Mouse (Mus musculus): ENCODE results near the gene Ccl20. TPM values are rescaled to one million over a fixed set of nuclear protein-coding genes. Genes with fewer than 3 reads are reported as not detected.

Gene Ccl20
- polyA plus RNA-seq, 1 experiment from 2014 or later = not detected

DNA sequence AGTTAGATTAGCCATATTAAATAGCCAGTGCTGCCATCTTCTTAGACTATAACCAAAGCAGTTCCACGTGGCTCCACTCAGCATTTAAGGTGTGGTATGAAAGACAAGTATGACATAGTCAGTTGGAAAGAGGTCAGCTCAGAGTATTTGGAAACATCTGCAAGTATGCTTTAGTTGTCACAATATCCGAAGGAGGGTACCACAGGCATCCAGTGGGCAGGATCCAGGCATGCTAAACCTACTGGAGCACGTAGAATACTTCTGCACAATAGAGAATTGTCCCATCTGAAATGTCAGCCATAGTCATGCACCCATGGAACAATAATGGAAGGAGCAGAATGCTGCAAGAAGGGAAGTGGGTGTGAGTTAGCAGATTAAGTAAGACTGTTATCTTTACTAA lies 3.7 kb downstream of the Ccl20 start:
- H3K4me1 ChIP-seq (ENCODE audit: control insufficient read depth, insufficient read depth, low read length) = no peaks in the 10 kb centered on the region
- 81% methylated on average over 3 of the region's 3 CpGs for WGBS
- H3K4me2 ChIP-seq (ENCODE audit: low read length) = no peak overlapping the region
- H3K9ac ChIP-seq (ENCODE audit: low read depth, low read length) = no peak overlapping the region
- H3K27ac ChIP-seq (ENCODE audit: low read length) = no peak overlapping the region
- no peak for ATAC-seq
- no peaks in the 10 kb centered on the region for H3K36me3 ChIP-seq (ENCODE audit: control insufficient read depth, insufficient read depth, low read length)
- H3K4me3 ChIP-seq (ENCODE audit: low read depth, low read length) = no peak overlapping the region
- H3K27me3 ChIP-seq (ENCODE audit: control insufficient read depth, insufficient read depth, low read depth, low read length) = no peaks in the 10 kb centered on the region
- H3K9me3 ChIP-seq (replicated peaks; ENCODE audit: control insufficient read depth, low read length, poor library complexity, severe bottlenecking) = no peaks in the 10 kb centered on the region

DNA sequence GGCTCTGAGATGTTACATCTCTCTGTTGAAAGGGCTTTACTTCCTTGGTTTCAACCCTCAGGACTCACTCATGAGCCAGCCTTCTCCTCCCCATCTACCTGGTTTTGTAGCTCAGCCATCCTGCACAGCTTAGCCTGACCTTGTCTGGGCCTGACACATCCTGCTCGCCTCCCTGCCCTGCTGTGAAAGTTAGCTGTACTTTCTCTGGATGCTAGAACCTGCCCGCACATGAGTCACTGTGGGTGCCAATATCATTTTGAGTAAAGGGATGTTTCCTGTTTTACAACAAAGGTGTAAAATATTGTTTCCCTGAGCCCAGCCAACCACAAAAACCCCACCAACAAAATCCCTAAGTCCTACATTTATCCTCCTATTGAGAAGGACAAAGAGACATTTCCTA lies 6.6 kb downstream of the Ccl20 start:
- Histone ChIP-seq H3K4me3 (ENCODE audit: low read depth, low read length) (no peak overlapping the region), H3K27ac (ENCODE audit: low read length) (no peak overlapping the region), H3K36me3 (ENCODE audit: control insufficient read depth, insufficient read depth, low read length) (no peaks in the 10 kb centered on the region), H3K4me1 (ENCODE audit: control insufficient read depth, insufficient read depth, low read length) (no peaks in the 10 kb centered on the region), H3K9ac (ENCODE audit: low read depth, low read length) (no peak overlapping the region), H3K27me3 (ENCODE audit: control insufficient read depth, insufficient read depth, low read depth, low read length) (no peaks in the 10 kb centered on the region), H3K4me2 (ENCODE audit: low read length) (no peak overlapping the region), H3K9me3 (replicated peaks; ENCODE audit: control insufficient read depth, low read length, poor library complexity, severe bottlenecking) (no peaks in the 10 kb centered on the region)
- no peak for ATAC-seq
- WGBS = 91% methylated on average over 2 of the region's 2 CpGs

- no peaks in the 10 kb centered on the region for H3K4me1 ChIP-seq (ENCODE audit: control insufficient read depth, insufficient read depth, low read length)
- H3K27ac ChIP-seq (ENCODE audit: low read length) = no peak overlapping the region
- WGBS = 89% methylated on average over 7 of the region's 7 CpGs
- H3K27me3 ChIP-seq (ENCODE audit: control insufficient read depth, insufficient read depth, low read depth, low read length) = no peaks in the 10 kb centered on the region
- H3K36me3 ChIP-seq (ENCODE audit: control insufficient read depth, insufficient read depth, low read length) = no peaks in the 10 kb centered on the region
- no peak overlapping the region for H3K4me2 ChIP-seq (ENCODE audit: low read length)
- no peak for ATAC-seq
- H3K4me3 ChIP-seq (ENCODE audit: low read depth, low read length) = no peak overlapping the region
- no peak overlapping the region for H3K9ac ChIP-seq (ENCODE audit: low read depth, low read length)
- no peaks in the 10 kb centered on the region for H3K9me3 ChIP-seq (replicated peaks; ENCODE audit: control insufficient read depth, low read length, poor library complexity, severe bottlenecking)
Measured at GRCm38 (mm10) chr1:83135829-83136228, 19.3 kb downstream of the Ccl20 start.

- WGBS = 91% methylated on average over 8 of the region's 8 CpGs
- no peak overlapping the region for H3K4me2 ChIP-seq (ENCODE audit: low read length)
- no peaks in the 10 kb centered on the region for H3K27me3 ChIP-seq (ENCODE audit: control insufficient read depth, insufficient read depth, low read depth, low read length)
- no peaks in the 10 kb centered on the region for H3K4me1 ChIP-seq (ENCODE audit: control insufficient read depth, insufficient read depth, low read length)
- H3K27ac ChIP-seq (ENCODE audit: low read length) = no peak overlapping the region
- H3K36me3 ChIP-seq (ENCODE audit: control insufficient read depth, insufficient read depth, low read length) = no peaks in the 10 kb centered on the region
- H3K4me3 ChIP-seq (ENCODE audit: low read depth, low read length) = no peak overlapping the region
- no peaks in the 10 kb centered on the region for H3K9me3 ChIP-seq (replicated peaks; ENCODE audit: control insufficient read depth, low read length, poor library complexity, severe bottlenecking)
- ATAC-seq = no peak
- no peak overlapping the region for H3K9ac ChIP-seq (ENCODE audit: low read depth, low read length)
Measured at GRCm38 (mm10) chr1:83137847-83138246, 21.3 kb downstream of the Ccl20 start.

GRCm38 (mm10) chr1:83138721-83139120 lies 22.2 kb downstream of the Ccl20 start:
- Histone ChIP-seq H3K4me1 (ENCODE audit: control insufficient read depth, insufficient read depth, low read length) (no peaks in the 10 kb centered on the region), H3K4me3 (ENCODE audit: low read depth, low read length) (no peak overlapping the region), H3K36me3 (ENCODE audit: control insufficient read depth, insufficient read depth, low read length) (no peaks in the 10 kb centered on the region), H3K27me3 (ENCODE audit: control insufficient read depth, insufficient read depth, low read depth, low read length) (no peaks in the 10 kb centered on the region), H3K4me2 (ENCODE audit: low read length) (no peak overlapping the region), H3K9me3 (replicated peaks; ENCODE audit: control insufficient read depth, low read length, poor library complexity, severe bottlenecking) (no peaks in the 10 kb centered on the region), H3K27ac (ENCODE audit: low read length) (no peak overlapping the region), H3K9ac (ENCODE audit: low read depth, low read length) (no peak overlapping the region)
- 93% methylated on average over 6 of the region's 6 CpGs for WGBS
- ATAC-seq = no peak

GRCm38 (mm10) chr1:83141510-83141909 lies 24.9 kb downstream of the Ccl20 start:
- H3K9me3 ChIP-seq (replicated peaks; ENCODE audit: control insufficient read depth, low read length, poor library complexity, severe bottlenecking) = no peaks in the 10 kb centered on the region
- H3K9ac ChIP-seq (ENCODE audit: low read depth, low read length) = no peak overlapping the region
- 89% methylated on average over 8 of the region's 8 CpGs for WGBS
- no peak overlapping the region for H3K27ac ChIP-seq (ENCODE audit: low read length)
- no peaks in the 10 kb centered on the region for H3K4me1 ChIP-seq (ENCODE audit: control insufficient read depth, insufficient read depth, low read length)
- no peak overlapping the region for H3K4me2 ChIP-seq (ENCODE audit: low read length)
- H3K36me3 ChIP-seq (ENCODE audit: control insufficient read depth, insufficient read depth, low read length) = no peaks in the 10 kb centered on the region
- H3K4me3 ChIP-seq (ENCODE audit: low read depth, low read length) = no peak overlapping the region
- ATAC-seq = no peak
- no peaks in the 10 kb centered on the region for H3K27me3 ChIP-seq (ENCODE audit: control insufficient read depth, insufficient read depth, low read depth, low read length)

DNA sequence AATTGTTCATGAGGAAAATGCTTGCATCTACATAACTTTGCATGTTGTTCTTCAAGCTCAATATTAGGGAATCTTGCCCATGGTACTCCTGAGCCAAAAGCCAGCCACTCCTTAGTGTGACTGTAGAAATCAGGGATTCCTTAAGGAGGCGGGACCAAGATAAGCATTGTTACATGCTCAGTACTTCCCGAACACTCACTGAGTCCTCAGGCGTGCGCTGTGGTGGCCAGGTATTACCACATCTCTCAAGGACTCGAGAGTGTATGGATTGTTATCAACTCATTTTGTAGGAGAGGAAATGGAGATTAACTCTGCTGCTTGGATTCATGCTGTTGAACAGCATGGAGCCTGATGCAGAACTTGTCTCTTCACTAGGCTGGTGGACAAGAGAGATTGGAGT lies 25.5 kb downstream of the Ccl20 start:
- ATAC-seq = no peak
- H3K4me3 ChIP-seq (ENCODE audit: low read depth, low read length) = no peak overlapping the region
- H3K27ac ChIP-seq (ENCODE audit: low read length) = no peak overlapping the region
- no peaks in the 10 kb centered on the region for H3K9me3 ChIP-seq (replicated peaks; ENCODE audit: control insufficient read depth, low read length, poor library complexity, severe bottlenecking)
- WGBS = 87% methylated on average over 5 of the region's 5 CpGs
- no peaks in the 10 kb centered on the region for H3K36me3 ChIP-seq (ENCODE audit: control insufficient read depth, insufficient read depth, low read length)
- no peaks in the 10 kb centered on the region for H3K27me3 ChIP-seq (ENCODE audit: control insufficient read depth, insufficient read depth, low read depth, low read length)
- H3K4me1 ChIP-seq (ENCODE audit: control insufficient read depth, insufficient read depth, low read length) = no peaks in the 10 kb centered on the region
- H3K9ac ChIP-seq (ENCODE audit: low read depth, low read length) = no peak overlapping the region
- no peak overlapping the region for H3K4me2 ChIP-seq (ENCODE audit: low read length)

DNA sequence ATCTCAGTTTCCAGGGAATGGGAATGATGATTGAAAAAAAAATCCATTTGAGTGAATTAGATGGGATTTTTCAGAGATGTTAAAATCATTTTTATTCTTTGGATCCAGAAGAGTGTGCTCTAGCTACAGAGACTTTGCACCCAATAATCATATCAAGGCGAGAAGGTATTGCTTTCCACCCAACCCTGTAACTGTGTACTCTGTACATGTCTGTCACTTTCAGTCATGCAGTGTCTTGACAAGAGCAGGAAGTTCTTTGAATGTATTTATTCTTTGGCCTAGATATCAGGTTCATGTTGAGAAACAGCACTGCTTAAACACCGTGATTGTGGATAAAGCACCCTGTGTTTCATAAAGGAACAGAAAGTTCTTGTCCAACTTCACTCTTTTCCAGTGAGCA lies 30.0 kb downstream of the Ccl20 start:
- Histone ChIP-seq H3K4me2 (ENCODE audit: low read length) (no peak overlapping the region), H3K36me3 (ENCODE audit: control insufficient read depth, insufficient read depth, low read length) (no peaks in the 10 kb centered on the region), H3K27ac (ENCODE audit: low read length) (no peak overlapping the region), H3K9ac (ENCODE audit: low read depth, low read length) (no peak overlapping the region), H3K27me3 (ENCODE audit: control insufficient read depth, insufficient read depth, low read depth, low read length) (no peaks in the 10 kb centered on the region), H3K4me3 (ENCODE audit: low read depth, low read length) (no peak overlapping the region), H3K4me1 (ENCODE audit: control insufficient read depth, insufficient read depth, low read length) (no peaks in the 10 kb centered on the region), H3K9me3 (replicated peaks; ENCODE audit: control insufficient read depth, low read length, poor library complexity, severe bottlenecking) (no peaks in the 10 kb centered on the region)
- 98% methylated on average over 2 of the region's 2 CpGs for WGBS
- ATAC-seq = no peak

DNA sequence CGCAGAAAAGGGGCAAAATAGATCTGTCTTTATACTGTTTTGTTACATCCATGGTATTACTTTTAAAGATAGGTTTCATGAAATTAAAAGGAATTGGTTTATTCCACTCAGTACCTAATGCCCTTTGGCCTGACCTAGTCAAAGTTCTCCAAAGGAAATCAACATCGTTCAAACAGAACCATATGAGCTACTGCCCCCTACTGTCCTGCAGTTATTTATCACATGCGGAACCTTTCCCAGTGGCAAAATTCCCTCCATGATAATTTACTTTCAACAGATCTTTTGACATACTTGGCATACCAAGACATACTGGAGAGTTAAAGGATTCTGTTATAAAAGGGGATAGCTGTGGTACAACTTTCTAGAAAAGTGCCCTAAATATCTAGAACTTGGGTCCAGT lies 33.7 kb downstream of the Ccl20 start:
- ATAC-seq = no peak
- Histone ChIP-seq H3K9ac (ENCODE audit: low read depth, low read length) (no peak overlapping the region), H3K36me3 (ENCODE audit: control insufficient read depth, insufficient read depth, low read length) (no peaks in the 10 kb centered on the region), H3K27me3 (ENCODE audit: control insufficient read depth, insufficient read depth, low read depth, low read length) (no peaks in the 10 kb centered on the region), H3K4me2 (ENCODE audit: low read length) (no peak overlapping the region), H3K4me1 (ENCODE audit: control insufficient read depth, insufficient read depth, low read length) (no peaks in the 10 kb centered on the region), H3K4me3 (ENCODE audit: low read depth, low read length) (no peak overlapping the region), H3K27ac (ENCODE audit: low read length) (no peak overlapping the region), H3K9me3 (replicated peaks; ENCODE audit: control insufficient read depth, low read length, poor library complexity, severe bottlenecking) (no peaks in the 10 kb centered on the region)
- 73% methylated on average over 3 of the region's 3 CpGs for WGBS

- no peak overlapping the region for H3K9ac ChIP-seq (ENCODE audit: low read depth, low read length)
Measured at GRCm38 (mm10) chr1:83152961-83153360, 36.4 kb downstream of the Ccl20 start.

More at GRCm38 (mm10) chr1:83152961-83153360, 36.4 kb downstream of the Ccl20 start:
- no peaks in the 10 kb centered on the region for H3K27me3 ChIP-seq (ENCODE audit: control insufficient read depth, insufficient read depth, low read depth, low read length)
- H3K4me2 ChIP-seq (ENCODE audit: low read length) = no peak overlapping the region
- H3K4me3 ChIP-seq (ENCODE audit: low read depth, low read length) = no peak overlapping the region
- WGBS = 88% methylated on average over 3 of the region's 3 CpGs
- H3K36me3 ChIP-seq (ENCODE audit: control insufficient read depth, insufficient read depth, low read length) = no peaks in the 10 kb centered on the region
- H3K9me3 ChIP-seq (replicated peaks; ENCODE audit: control insufficient read depth, low read length, poor library complexity, severe bottlenecking) = no peaks in the 10 kb centered on the region
- H3K4me1 ChIP-seq (ENCODE audit: control insufficient read depth, insufficient read depth, low read length) = no peaks in the 10 kb centered on the region
- ATAC-seq = no peak
- H3K27ac ChIP-seq (ENCODE audit: low read length) = no peak overlapping the region

Measured in midbrain, embryonic 16.5 days (tissue).